Mouse (Mus musculus) kidney, adult 8-10 months (tissue): ENCODE data around the gene Ngdn.

Source experiments
- DNase-seq, 2 experiments: peaks; one replicate each; pipeline ENCODE4 v3.0.0; 2022

The Ngdn gene

GRCm38 (mm10) chr14:55000814-55001213 lies 14.4 kb upstream of the Ngdn start:
- DNase-seq, result no peak

- no peak for DNase-seq
Observed at GRCm38 (mm10) chr14:55001446-55001845, 13.8 kb upstream of the Ngdn start.

GRCm38 (mm10) chr14:55001938-55002686 lies 13.1 kb upstream of the Ngdn start:
- no peak for DNase-seq

GRCm38 (mm10) chr14:55002687-55003120 lies 12.6 kb upstream of the Ngdn start:
- no peak for DNase-seq

- no peak for DNase-seq
Observed at GRCm38 (mm10) chr14:55003878-55004855, 11.1 kb upstream of the Ngdn start.

- DNase-seq, result no peak
Observed at GRCm38 (mm10) chr14:55005506-55005905, 9.7 kb upstream of the Ngdn start.

- no peak for DNase-seq
Observed at GRCm38 (mm10) chr14:55005967-55006366, 9.3 kb upstream of the Ngdn start.

GRCm38 (mm10) chr14:55006541-55006940 lies 8.7 kb upstream of the Ngdn start:
- DNase-seq, result no peak

GRCm38 (mm10) chr14:55007120-55007908 lies 7.9 kb upstream of the Ngdn start:
- no peak for DNase-seq

GRCm38 (mm10) chr14:55008417-55008816 lies 6.8 kb upstream of the Ngdn start:
- DNase-seq, result no peak

GRCm38 (mm10) chr14:55011116-55011515 lies 4.1 kb upstream of the Ngdn start:
- DNase-seq, result peak in 1 of 2 experiments; percentile 19

GRCm38 (mm10) chr14:55014591-55014990 lies 663 bp upstream of the Ngdn start:
- no peak for DNase-seq

- no peak for DNase-seq
Observed at GRCm38 (mm10) chr14:55015767-55016111, 485 bp downstream of the Ngdn start.

GRCm38 (mm10) chr14:55016876-55017275 lies 1.6 kb downstream of the Ngdn start:
- no peak for DNase-seq

- no peak for DNase-seq
Observed at GRCm38 (mm10) chr14:55020394-55020793, 5.1 kb downstream of the Ngdn start.

GRCm38 (mm10) chr14:55023011-55023410 lies 7.8 kb downstream of the Ngdn start:
- no peak for DNase-seq

- DNase-seq, result peak; percentile 30 to 64
Observed at GRCm38 (mm10) chr14:55024236-55024635, 9.0 kb downstream of the Ngdn start.

- no peak for DNase-seq
Observed at GRCm38 (mm10) chr14:55025527-55025926, 10.3 kb downstream of the Ngdn start.

- DNase-seq, result peak; percentile 29 to 33
Observed at GRCm38 (mm10) chr14:55027251-55027650, 12.0 kb downstream of the Ngdn start.

- DNase-seq, result no peak
Observed at GRCm38 (mm10) chr14:55027653-55028052, 12.4 kb downstream of the Ngdn start.

- DNase-seq, result no peak
Observed at GRCm38 (mm10) chr14:55028333-55028835, 13.1 kb downstream of the Ngdn start.

GRCm38 (mm10) chr14:55029034-55029698 lies 13.9 kb downstream of the Ngdn start:
- no peak for DNase-seq
